ENCODE assay signal across 7 mouse cellular contexts in the genomic region with DNA sequence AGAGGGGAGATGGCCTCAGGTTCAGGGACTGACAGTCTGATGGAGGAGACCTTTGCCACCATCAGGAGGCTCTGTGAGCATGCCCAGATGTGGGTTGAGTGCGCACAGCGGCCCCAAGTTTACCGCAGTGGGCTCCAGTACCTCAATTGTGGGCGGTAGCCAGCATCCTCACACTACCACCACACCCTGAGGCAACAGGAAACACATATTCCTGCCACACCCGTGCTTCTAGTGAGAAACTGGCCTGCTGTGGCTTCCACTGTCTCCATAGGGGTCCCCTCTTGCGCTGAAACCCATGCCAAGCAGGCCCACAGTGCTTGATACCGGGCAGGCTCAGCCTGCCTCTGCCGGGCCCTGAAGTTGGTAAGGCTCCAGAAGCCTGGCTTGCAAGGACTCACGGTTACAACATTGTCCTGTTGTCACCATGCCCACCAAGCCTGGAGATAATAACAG. TPM values are rescaled to one million over a fixed set of nuclear protein-coding genes. Genes with fewer than 3 reads are reported as not detected.
DNase-seq lines count a peak whose midpoint lies in the region; ATAC-seq and TF ChIP-seq lines count a peak whose summit lies in the region.

No protein-coding gene starts in this region.

- intact Hi-C loops in left cerebral cortex, postnatal 25 days (cut with DNase I), result no loop called here

- no peak overlapping the region for H3K4me2 ChIP-seq in limb, embryonic 12.5 days
- H3K4me2 ChIP-seq in myocyte (ENCODE audit: low read depth), result peak overlapping the region; percentile 57
- H3K4me2 ChIP-seq in forebrain, embryonic 11.5 days (ENCODE audit: low read depth, low read length, severe bottlenecking), result no peak overlapping the region

- TF ChIP-seq EP300 in ES-Bruce4 (IDR thresholded peaks at IDR 0.05; ENCODE audit: insufficient read depth, low read depth, low read length), result peak; percentile 47; the same call in 1 of the 2 replicates

- no peak overlapping the region for H3ac ChIP-seq in myocyte (ENCODE audit: control insufficient read depth, insufficient read length)

- H3K27me3 ChIP-seq in ES-Bruce4 (ENCODE audit: control insufficient read depth, insufficient read depth, low read length, poor library complexity, severe bottlenecking), result no peaks in the 10 kb centered on the region
- 0 out of 2 replicates have a peak, but pooled peaks cover under 1% of the 10 kb centered on the region for H3K27me3 ChIP-seq in limb, embryonic 12.5 days
- no peaks in the 10 kb centered on the region for H3K27me3 ChIP-seq in myocyte (ENCODE audit: control insufficient read depth, insufficient read depth, insufficient read length)
- no peaks in the 10 kb centered on the region for H3K27me3 ChIP-seq in forebrain, embryonic 11.5 days (ENCODE audit: control insufficient read depth, insufficient read depth, low read length)

- no peak for TF ChIP-seq CTCF in ES-Bruce4 (IDR thresholded peaks at IDR 0.05; ENCODE audit: low read depth, low read length)

- H3K36me3 ChIP-seq in ES-Bruce4 (ENCODE audit: control insufficient read depth, insufficient read depth, low read length, poor library complexity, severe bottlenecking) (no peaks in the 10 kb centered on the region), myocyte (ENCODE audit: control insufficient read depth, insufficient read depth) (no peaks in the 10 kb centered on the region)
- H3K36me3 ChIP-seq in limb, embryonic 12.5 days, result no peaks in the 10 kb centered on the region
- H3K36me3 ChIP-seq in forebrain, embryonic 11.5 days (ENCODE audit: control insufficient read depth, insufficient read depth, low read length), result no peaks in the 10 kb centered on the region

- DNase-seq in CD4-positive helper T cell, adult 2 months (ENCODE audit: low read depth, low spot score), result peak; percentile 88
- DNase-seq in heart, adult 11 months, result peak; percentile 98
- no peak for DNase-seq in forebrain, embryonic 11.5 days (ENCODE audit: low spot score)
- no peak for DNase-seq in left cerebral cortex, postnatal 25 days (ENCODE audit: low spot score in 2 of 2)

- H3K27ac ChIP-seq in ES-Bruce4 (ENCODE audit: insufficient read depth, low read length), result peak overlapping the region; percentile 81
- H3K27ac ChIP-seq in limb, embryonic 12.5 days, result peak overlapping the region; percentile 89; the same call in 1 of the 2 replicates
- no peak overlapping the region for H3K27ac ChIP-seq in forebrain, embryonic 11.5 days (ENCODE audit: low read depth, low read length)

- TF ChIP-seq POLR2A in ES-Bruce4 (IDR thresholded peaks at IDR 0.05; ENCODE audit: insufficient read depth, low read length) (no peak), myocyte (IDR thresholded peaks at IDR 0.05; ENCODE audit: insufficient read length, low read depth) (no peak)

- H3K79me2 ChIP-seq in myocyte (ENCODE audit: control insufficient read depth, insufficient read depth), result no peaks in the 10 kb centered on the region

- H3K4me1 ChIP-seq in ES-Bruce4 (ENCODE audit: control insufficient read depth, insufficient read depth, low read length), result peaks cover 11% of the 10 kb centered on the region
- H3K4me1 ChIP-seq in limb, embryonic 12.5 days (replicated peaks), result peaks cover 69% of the 10 kb centered on the region
- H3K4me1 ChIP-seq in forebrain, embryonic 11.5 days (replicated peaks; ENCODE audit: control insufficient read depth, insufficient read depth, low read length), result peaks cover 10% of the 10 kb centered on the region

- H3K9ac ChIP-seq in ES-Bruce4 (ENCODE audit: low read depth, poor library complexity, severe bottlenecking), result no peak overlapping the region
- H3K9ac ChIP-seq in limb, embryonic 12.5 days (replicated peaks), result no peak overlapping the region
- no peak overlapping the region for H3K9ac ChIP-seq in forebrain, embryonic 11.5 days (ENCODE audit: low read length)

- H3K4me3 ChIP-seq in ES-Bruce4 (ENCODE audit: low read depth, low read length), result peak overlapping the region; percentile 6
- H3K4me3 ChIP-seq in limb, embryonic 12.5 days (replicated peaks), result no peak overlapping the region
- H3K4me3 ChIP-seq in myocyte, result no peak overlapping the region
- no peak overlapping the region for H3K4me3 ChIP-seq in forebrain, embryonic 11.5 days (ENCODE audit: low read depth, low read length)

- ATAC-seq in limb, embryonic 12.5 days (ENCODE audit: insufficient number of reproducible peaks, insufficient read depth, low FRiP score, low TSS enrichment, low read depth), result 0 out of 2 replicates have a peak, but pooled peaks have one; percentile 4
- no peak for ATAC-seq in forebrain, embryonic 11.5 days (replicated peaks; ENCODE audit: low FRiP score)

- H3K9me3 ChIP-seq in ES-Bruce4 (replicated peaks; ENCODE audit: control insufficient read depth, insufficient read depth, low read length, poor library complexity, severe bottlenecking), result no peaks in the 10 kb centered on the region
- no peaks in the 10 kb centered on the region for H3K9me3 ChIP-seq in limb, embryonic 12.5 days
- H3K9me3 ChIP-seq in forebrain, embryonic 11.5 days (ENCODE audit: control insufficient read depth, low read length), result no peaks in the 10 kb centered on the region

- WGBS in limb, embryonic 12.5 days, result 46% methylated on average over 9 of the region's 9 CpGs
- 59% methylated on average over 9 of the region's 9 CpGs for WGBS in forebrain, embryonic 11.5 days

TF ChIP-seq in myocyte, 11 proteins besides CTCF, POLR2A, EP300 and RAD21:
- no peak for TF ChIP-seq TCF12 (IDR thresholded peaks at IDR 0.05; ENCODE audit: insufficient read depth, poor library complexity, severe bottlenecking)
- TF ChIP-seq MYOD1 (IDR thresholded peaks at IDR 0.05; ENCODE audit: control insufficient read depth in 1 of 3, insufficient read length in 2 of 3, low read depth in 2 of 3), result no peak
- no peak for TF ChIP-seq USF1 (IDR thresholded peaks at IDR 0.05; ENCODE audit: low read depth)
- no peak for TF ChIP-seq E2F4 (IDR thresholded peaks at IDR 0.05; ENCODE audit: insufficient read depth)
- no peak for TF ChIP-seq SRF (IDR thresholded peaks at IDR 0.05; ENCODE audit: control insufficient read depth, insufficient read length, low read depth)
- no peak for TF ChIP-seq TCF3 (IDR thresholded peaks at IDR 0.05; ENCODE audit: insufficient read length, low read depth)
- TF ChIP-seq MYOG (IDR thresholded peaks at IDR 0.05; ENCODE audit: control insufficient read depth in 1 of 3, insufficient read depth in 1 of 3, insufficient read length in 2 of 3, low read depth in 2 of 3), result no peak
- TF ChIP-seq CEBPB (IDR thresholded peaks at IDR 0.05; ENCODE audit: insufficient read depth, poor library complexity, severe bottlenecking), result no peak
- no peak for TF ChIP-seq MAX (IDR thresholded peaks at IDR 0.05; ENCODE audit: low read depth)
- TF ChIP-seq REST (IDR thresholded peaks at IDR 0.05; ENCODE audit: insufficient read depth, insufficient read length), result no peak
- no peak for TF ChIP-seq POLR2AphosphoS2 (IDR thresholded peaks at IDR 0.05; ENCODE audit: insufficient read length, low read depth)

RNA-seq across cellular contexts. Expression of a gene that starts 30.6 kb away (rescaled TPM):
- polyA plus RNA-seq in ES-Bruce4 (2011; ENCODE audit: insufficient read depth, insufficient read length, low read depth, missing spikeins), result 7.1 and 9.0 TPM in 2 replicates
- 2.9 and 3.4 TPM in 2 replicates for polyA plus RNA-seq in limb, embryonic 12.5 days (2016; fragmentation: Nextera tagmentation; extraction: Ambion mirVana)
- polyA plus RNA-seq in myocyte (2012; fragmentation: generic; extraction: Trizol), result 11.3 TPM
- 5.2 and 5.3 TPM in 2 replicates for polyA plus RNA-seq in forebrain, embryonic 11.5 days (2014; fragmentation: Nextera tagmentation; extraction: Ambion mirVana)
- 10 to 100 TPM; 42.3 to 42.7 TPM for total RNA-seq in left cerebral cortex, postnatal 25 days (2021)

RNA-seq across cellular contexts. Expression of a gene that starts 33.2 kb away (rescaled TPM):
- 16.8 and 18.9 TPM in 2 replicates for polyA plus RNA-seq in ES-Bruce4 (2011; ENCODE audit: insufficient read depth, insufficient read length, low read depth, missing spikeins)
- 21.7 and 23.3 TPM in 2 replicates for polyA plus RNA-seq in limb, embryonic 12.5 days (2016; fragmentation: Nextera tagmentation; extraction: Ambion mirVana)
- 19.0 TPM for polyA plus RNA-seq in myocyte (2012; fragmentation: generic; extraction: Trizol)
- 7.4 and 7.9 TPM in 2 replicates for polyA plus RNA-seq in forebrain, embryonic 11.5 days (2014; fragmentation: Nextera tagmentation; extraction: Ambion mirVana)
- total RNA-seq in left cerebral cortex, postnatal 25 days (2021), result 1 to 10 TPM; 2.7 TPM

Comparison
In these comparisons a context has a peak if more than half of its experiments do, and no peak if none do; other contexts are left out.
1. DNase-seq: peak in CD4-positive helper T cell, adult 2 months (single experiment) and heart, adult 11 months (single experiment); none in forebrain, embryonic 11.5 days (single experiment) and left cerebral cortex, postnatal 25 days (0 of 2).